Comparison of ENCODE assay signal across 20 mouse cellular contexts in genomic region chr6:95017484-95017883, GRCm38 (mm10).
DNase-seq lines count a peak whose midpoint lies in the region; ATAC-seq and TF ChIP-seq lines count a peak whose summit lies in the region.
"Had no signal": no experiment of that assay in that cellular context is flagged by ENCODE, and none has a peak within 500 bp of the region (broad histone marks: within the 10 kb centered on the region; RNA-seq: fewer than 3 reads in every experiment).

No protein-coding gene starts in this region.

- no peak overlapping the region for H3K4me3 ChIP-seq in midbrain, embryonic 13.5 days (replicated peaks)
- no peak overlapping the region for H3K4me3 ChIP-seq in midbrain, embryonic 14.5 days (replicated peaks; ENCODE audit: low read depth, low read length)
- no peak overlapping the region for H3K4me3 ChIP-seq in myocyte
- H3K4me3 ChIP-seq in liver, postnatal 0 days (ENCODE audit: low read depth, low read length): no peak overlapping the region
- no peak overlapping the region for H3K4me3 ChIP-seq in cerebellum, adult 2 months (replicated peaks; ENCODE audit: insufficient read depth, low read depth, low read length)
- H3K4me3 ChIP-seq: embryonic facial prominence, embryonic 13.5 days; forebrain, embryonic 10.5 days; liver, embryonic 12.5 days; lung, embryonic 15.5 days had no signal

- ATAC-seq in midbrain, embryonic 13.5 days: peak; percentile 20; the same call in 1 of the 2 replicates
- no peak for ATAC-seq in midbrain, embryonic 14.5 days (ENCODE audit: low FRiP score, low TSS enrichment)
- no peak for ATAC-seq in liver, postnatal 0 days
- ATAC-seq: intestine, embryonic 16.5 days; liver, embryonic 12.5 days had no signal

- no peak for TF ChIP-seq POLR2A in myocyte (IDR thresholded peaks at IDR 0.05; ENCODE audit: insufficient read length, low read depth)
- TF ChIP-seq POLR2A in cerebellum, adult 2 months (IDR thresholded peaks at IDR 0.05; ENCODE audit: borderline replicate concordance, insufficient read depth, low read length): no peak

- H3ac ChIP-seq in myocyte (ENCODE audit: control insufficient read depth, insufficient read length): no peak overlapping the region

- H3K79me2 ChIP-seq in myocyte (ENCODE audit: control insufficient read depth, insufficient read depth): no peaks in the 10 kb centered on the region

- H3K27me3 ChIP-seq in midbrain, embryonic 13.5 days: no peaks in the 10 kb centered on the region
- no peaks in the 10 kb centered on the region for H3K27me3 ChIP-seq in midbrain, embryonic 14.5 days (ENCODE audit: control insufficient read depth, insufficient read depth, low read length)
- no peaks in the 10 kb centered on the region for H3K27me3 ChIP-seq in myocyte (ENCODE audit: control insufficient read depth, insufficient read depth, insufficient read length)
- H3K27me3 ChIP-seq in liver, postnatal 0 days (ENCODE audit: insufficient read depth, low read length): no peaks in the 10 kb centered on the region
- no peaks in the 10 kb centered on the region for H3K27me3 ChIP-seq in cerebellum, adult 2 months (ENCODE audit: control insufficient read depth, insufficient read depth, low read length)
- H3K27me3 ChIP-seq: liver, embryonic 12.5 days; lung, embryonic 15.5 days had no signal

- peak; percentile 8 for DNase-seq in heart, adult 11 months
- DNase-seq in heart, postnatal 25 days (ENCODE audit: low spot score): no peak
- no peak for DNase-seq in midbrain, embryonic 14.5 days
- DNase-seq in embryo, embryonic 10.5 days (ENCODE audit: low spot score): peak; percentile 38
- DNase-seq in liver, postnatal 0 days: no peak
- no peak for DNase-seq in cerebellum, adult 2 months
- DNase-seq: B cell, adult 2 months; cerebellum, postnatal 25 days; heart, postnatal 14 days; left cerebral cortex, postnatal 4 days; thymus, adult 2 months had no signal

- no peak for TF ChIP-seq EP300 in liver, postnatal 0 days (IDR thresholded peaks at IDR 0.05; ENCODE audit: low read depth)

- no peaks in the 10 kb centered on the region for H3K36me3 ChIP-seq in midbrain, embryonic 13.5 days
- no peaks in the 10 kb centered on the region for H3K36me3 ChIP-seq in midbrain, embryonic 14.5 days (ENCODE audit: control insufficient read depth, insufficient read depth, low read length)
- H3K36me3 ChIP-seq in myocyte (ENCODE audit: control insufficient read depth, insufficient read depth): no peaks in the 10 kb centered on the region
- no peaks in the 10 kb centered on the region for H3K36me3 ChIP-seq in liver, postnatal 0 days (replicated peaks; ENCODE audit: insufficient read depth, low read length)
- H3K36me3 ChIP-seq: embryonic facial prominence, embryonic 13.5 days; forebrain, embryonic 10.5 days; liver, embryonic 12.5 days; lung, embryonic 15.5 days had no signal

- no peak overlapping the region for H3K4me2 ChIP-seq in midbrain, embryonic 13.5 days (replicated peaks)
- H3K4me2 ChIP-seq in midbrain, embryonic 14.5 days (ENCODE audit: low read length): no peak overlapping the region
- H3K4me2 ChIP-seq in myocyte (ENCODE audit: low read depth): peak overlapping the region; percentile 56
- no peak overlapping the region for H3K4me2 ChIP-seq in liver, postnatal 0 days (ENCODE audit: low read depth, low read length)
- H3K4me2 ChIP-seq: embryonic facial prominence, embryonic 13.5 days; heart, embryonic 11.5 days; liver, embryonic 12.5 days; lung, embryonic 15.5 days had no signal

- no peak overlapping the region for H3K9ac ChIP-seq in midbrain, embryonic 13.5 days (replicated peaks)
- no peak overlapping the region for H3K9ac ChIP-seq in midbrain, embryonic 14.5 days (replicated peaks; ENCODE audit: low read length)
- no peak overlapping the region for H3K9ac ChIP-seq in liver, postnatal 0 days (replicated peaks)
- H3K9ac ChIP-seq: embryonic facial prominence, embryonic 13.5 days; liver, embryonic 12.5 days; lung, embryonic 15.5 days had no signal

- no peaks in the 10 kb centered on the region for H3K9me3 ChIP-seq in midbrain, embryonic 13.5 days
- H3K9me3 ChIP-seq in midbrain, embryonic 14.5 days (ENCODE audit: control insufficient read depth, low read length): no peaks in the 10 kb centered on the region
- H3K9me3 ChIP-seq in liver, postnatal 0 days (ENCODE audit: low read length): no peaks in the 10 kb centered on the region
- H3K9me3 ChIP-seq: embryonic facial prominence, embryonic 13.5 days; forebrain, embryonic 10.5 days; liver, embryonic 12.5 days; lung, embryonic 15.5 days had no signal

- TF ChIP-seq CTCF in liver, postnatal 0 days (IDR thresholded peaks at IDR 0.05; ENCODE audit: low read depth): no peak
- no peak for TF ChIP-seq CTCF in cerebellum, adult 2 months (IDR thresholded peaks at IDR 0.05; ENCODE audit: borderline replicate concordance, insufficient read depth, low read depth, low read length)

- 83% methylated on average over 3 of the region's 3 CpGs for WGBS in midbrain, embryonic 13.5 days
- WGBS in midbrain, embryonic 14.5 days: 66% methylated on average over 3 of the region's 3 CpGs
- 46% methylated on average over 3 of the region's 3 CpGs for WGBS in liver, postnatal 0 days (ENCODE audit: insufficient replicate concordance)
- 58% methylated on average over 3 of the region's 3 CpGs for WGBS in cerebellum, adult 2 months

- intact Hi-C loops in heart, postnatal 25 days (cut with DNase I): no loop called here

- H3K4me1 ChIP-seq in midbrain, embryonic 13.5 days (replicated peaks): peaks cover 20% of the 10 kb centered on the region
- peaks cover 3% of the 10 kb centered on the region; the same call in 1 of the 2 replicates for H3K4me1 ChIP-seq in midbrain, embryonic 14.5 days (ENCODE audit: control insufficient read depth, insufficient read depth, low read length)
- H3K4me1 ChIP-seq in liver, postnatal 0 days (ENCODE audit: insufficient read depth): no peaks in the 10 kb centered on the region
- H3K4me1 ChIP-seq in cerebellum, adult 2 months (ENCODE audit: control insufficient read depth, insufficient read depth, low read length): no peaks in the 10 kb centered on the region
- H3K4me1 ChIP-seq: liver, embryonic 12.5 days; lung, embryonic 15.5 days had no signal

- peak overlapping the region; percentile 44; the same call in 1 of the 2 replicates for H3K27ac ChIP-seq in midbrain, embryonic 13.5 days
- H3K27ac ChIP-seq in midbrain, embryonic 14.5 days (replicated peaks; ENCODE audit: low read depth, low read length): no peak overlapping the region
- H3K27ac ChIP-seq in liver, postnatal 0 days (ENCODE audit: low read depth): no peak overlapping the region
- no peak overlapping the region for H3K27ac ChIP-seq in cerebellum, adult 2 months (ENCODE audit: insufficient read depth, low read length)
- H3K27ac ChIP-seq: embryonic facial prominence, embryonic 13.5 days; forebrain, embryonic 10.5 days; kidney, postnatal 0 days; liver, embryonic 12.5 days; lung, embryonic 15.5 days had no signal

TF ChIP-seq in myocyte, 11 proteins besides CTCF, POLR2A, EP300 and RAD21:
- TF ChIP-seq MYOG (IDR thresholded peaks at IDR 0.05; ENCODE audit: control insufficient read depth in 1 of 3, insufficient read depth in 1 of 3, insufficient read length in 2 of 3, low read depth in 2 of 3) (no peak), MAX (IDR thresholded peaks at IDR 0.05; ENCODE audit: low read depth) (no peak), MYOD1 (IDR thresholded peaks at IDR 0.05; ENCODE audit: control insufficient read depth in 1 of 3, insufficient read length in 2 of 3, low read depth in 2 of 3) (no peak), REST (IDR thresholded peaks at IDR 0.05; ENCODE audit: insufficient read depth, insufficient read length) (no peak), USF1 (IDR thresholded peaks at IDR 0.05; ENCODE audit: low read depth) (no peak), E2F4 (IDR thresholded peaks at IDR 0.05; ENCODE audit: insufficient read depth) (no peak), CEBPB (IDR thresholded peaks at IDR 0.05; ENCODE audit: insufficient read depth, poor library complexity, severe bottlenecking) (no peak), SRF (IDR thresholded peaks at IDR 0.05; ENCODE audit: control insufficient read depth, insufficient read length, low read depth) (no peak), TCF12 (IDR thresholded peaks at IDR 0.05; ENCODE audit: insufficient read depth, poor library complexity, severe bottlenecking) (no peak), TCF3 (IDR thresholded peaks at IDR 0.05; ENCODE audit: insufficient read length, low read depth) (no peak), POLR2AphosphoS2 (IDR thresholded peaks at IDR 0.05; ENCODE audit: insufficient read length, low read depth) (no peak)

Comparison
In these comparisons a context has a peak if more than half of its experiments do, and no peak if none do; other contexts are left out.
1. DNase-seq: peak in heart, adult 11 months (single experiment) and embryo, embryonic 10.5 days (single experiment); none in heart, postnatal 25 days (single experiment), midbrain, embryonic 14.5 days (single experiment), liver, postnatal 0 days (single experiment) and cerebellum, adult 2 months (0 of 2).